Mouse (Mus musculus) kidney, postnatal 0 days (tissue): ENCODE data around the gene Usp6nl. TPM values are rescaled to one million over a fixed set of nuclear protein-coding genes. Genes with fewer than 3 reads are reported as not detected.

Experiments
- ATAC-seq: fragments of 200-750 bp; cut with Nextera tagmentation; replicated peaks from 2 replicates; pipeline ENCODE4 v1.8.0; 2017; ENCODE audit warnings: low read depth, moderate number of reproducible peaks, moderate TSS enrichment, moderate library complexity; ENCODE audit not compliant: low FRiP score
- DNase-seq: peaks from one replicate; pipeline ENCODE4 v3.0.0-alpha.2; 2016; ENCODE audit warnings: low spot score
- H3K27ac ChIP-seq: fragments of 300-500 bp; sonication (generic); 2 replicates; pipeline ENCODE4 v1.5.1; 2014; ENCODE audit warnings: mild to moderate bottlenecking
- H3K27me3 ChIP-seq: fragments of 300-500 bp; sonication (generic); 2 replicates; pipeline ENCODE4 v1.6.1; 2014; ENCODE audit warnings: low read length, mixed read lengths; ENCODE audit not compliant: insufficient read depth
- H3K36me3 ChIP-seq: fragments of 300-500 bp; sonication (generic); 2 replicates; pipeline ENCODE4 v1.6.1; 2014; ENCODE audit warnings: low read length, mixed read lengths; ENCODE audit not compliant: insufficient read depth
- H3K4me1 ChIP-seq: fragments of 300-500 bp; sonication (generic); replicated peaks from 2 replicates; pipeline ENCODE4 v1.6.1; 2014; ENCODE audit warnings: antibody characterized with exemption, low read length, mixed read lengths; ENCODE audit not compliant: insufficient read depth
- H3K4me2 ChIP-seq: fragments of 300-500 bp; sonication (generic); 2 replicates; pipeline ENCODE4 v1.6.1; 2014; ENCODE audit warnings: mild to moderate bottlenecking, low read length, moderate library complexity, mixed read lengths
- H3K4me3 ChIP-seq: fragments of 300-500 bp; sonication (generic); replicated peaks from 2 replicates; pipeline ENCODE4 v1.5.1; 2014; ENCODE audit warnings: low read depth, low read length
- H3K9ac ChIP-seq: fragments of 300-500 bp; sonication (generic); 2 replicates; pipeline ENCODE4 v1.6.1; 2014; ENCODE audit warnings: low read depth, low read length
- H3K9me3 ChIP-seq: fragments of 300-500 bp; sonication (generic); replicated peaks from 2 replicates; pipeline ENCODE4 v1.6.1; 2016; ENCODE audit warnings: low read length, inconsistent platforms, mixed read lengths
- CTCF ChIP-seq: IDR thresholded peaks from 2 replicates; pipeline ENCODE4 v1.5.1; 2016; ENCODE audit warnings: antibody characterized with exemption, low read depth, mild to moderate bottlenecking, moderate library complexity
- WGBS: fragments of 180-500 bp; shearing (Covaris S2); extraction: QIAGEN DNeasy Blood & Tissue Kit; methylation state at CpG from one replicate; pipeline ENCODE4 v1.1.7; 2014; 5-methylcytosine and 5-hydroxymethylcytosine counted together
- polyA plus RNA-seq: library from polyadenylated mRNA; unstranded; fragments of >200 nt; fragmentation: Nextera tagmentation; extraction: Ambion mirVana; gene quantifications from 2 replicates; pipeline ENCODE4 v1.2.1, GENCODE M21; 2015

Gene Usp6nl
- polyA plus RNA-seq, 1 experiment from 2014 or later: 9.8 TPM

- H3K9ac ChIP-seq: no peak overlapping the region
- no peaks in the 10 kb centered on the region for H3K27me3 ChIP-seq
- H3K9me3 ChIP-seq: no peaks in the 10 kb centered on the region
- 61% methylated on average over 3 of the region's 3 CpGs for WGBS
- no peak overlapping the region for H3K4me2 ChIP-seq
- H3K27ac ChIP-seq: no peak overlapping the region; the same call in 1 of the 2 replicates
- no peak overlapping the region for H3K4me3 ChIP-seq
- ATAC-seq (no peak), DNase-seq (no peak)
- peaks cover 22% of the 10 kb centered on the region for H3K4me1 ChIP-seq
- no peak for TF ChIP-seq CTCF
- no peaks in the 10 kb centered on the region for H3K36me3 ChIP-seq
These were observed 159.9 kb downstream of the Usp6nl start for GRCm38 (mm10) chr2:6482411-6482810.

- 26% methylated on average over 8 of the region's 8 CpGs for WGBS
- no peak overlapping the region for H3K4me3 ChIP-seq
- ATAC-seq (0 out of 2 replicates have a peak, but pooled peaks have one; percentile 42), DNase-seq (peak; percentile 78)
- H3K9me3 ChIP-seq: no peaks in the 10 kb centered on the region
- H3K36me3 ChIP-seq: no peaks in the 10 kb centered on the region
- H3K4me1 ChIP-seq: peaks cover 22% of the 10 kb centered on the region
- H3K9ac ChIP-seq: no peak overlapping the region
- peak; percentile 25; the same call in 1 of the 2 replicates for TF ChIP-seq CTCF
- H3K27ac ChIP-seq: 0 out of 2 replicates have a peak overlapping the region, but pooled peaks have one; percentile 25
- no peaks in the 10 kb centered on the region for H3K27me3 ChIP-seq
- H3K4me2 ChIP-seq: no peak overlapping the region
These were observed 160.9 kb downstream of the Usp6nl start for GRCm38 (mm10) chr2:6483081-6483992.

- peaks cover 19% of the 10 kb centered on the region for H3K4me1 ChIP-seq
- DNase-seq: no peak
- H3K27ac ChIP-seq: no peak overlapping the region
- no peak overlapping the region for H3K9ac ChIP-seq
- no peaks in the 10 kb centered on the region for H3K36me3 ChIP-seq
- H3K4me2 ChIP-seq: no peak overlapping the region
- no peak for TF ChIP-seq CTCF
- no peaks in the 10 kb centered on the region for H3K9me3 ChIP-seq
- 83% methylated on average over 3 of the region's 3 CpGs for WGBS
- no peak for ATAC-seq
- H3K4me3 ChIP-seq: no peak overlapping the region
- no peaks in the 10 kb centered on the region for H3K27me3 ChIP-seq
These were observed 161.7 kb downstream of the Usp6nl start for GRCm38 (mm10) chr2:6484179-6484578.

GRCm38 (mm10) chr2:6487566-6488488 is 165.4 kb downstream of the Usp6nl start:
- ATAC-seq: no peak

GRCm38 (mm10) chr2:6488489-6489056 is 166.1 kb downstream of the Usp6nl start:
- DNase-seq: no peak
- Histone ChIP-seq H3K36me3 (no peaks in the 10 kb centered on the region), H3K27ac (no peak overlapping the region), H3K4me2 (no peak overlapping the region), H3K9ac (no peak overlapping the region), H3K9me3 (no peaks in the 10 kb centered on the region), H3K4me1 (peaks cover 5% of the 10 kb centered on the region; the same call in 1 of the 2 replicates), H3K27me3 (no peaks in the 10 kb centered on the region), H3K4me3 (no peak overlapping the region)
- TF ChIP-seq CTCF: no peak
- 86% methylated on average over 14 of the region's 14 CpGs for WGBS
- ATAC-seq: no peak

More at GRCm38 (mm10) chr2:6487566-6488488, 165.4 kb downstream of the Usp6nl start:
- Histone ChIP-seq H3K4me1 (peaks cover 11% of the 10 kb centered on the region), H3K4me2 (no peak overlapping the region), H3K9me3 (no peaks in the 10 kb centered on the region), H3K27ac (no peak overlapping the region), H3K27me3 (no peaks in the 10 kb centered on the region), H3K4me3 (no peak overlapping the region), H3K9ac (no peak overlapping the region), H3K36me3 (no peaks in the 10 kb centered on the region)
- no peak for DNase-seq
- TF ChIP-seq CTCF: no peak
- WGBS: 79% methylated on average over 10 of the region's 10 CpGs

- TF ChIP-seq CTCF: no peak
These were observed 167.6 kb downstream of the Usp6nl start for GRCm38 (mm10) chr2:6490076-6490475.

More at GRCm38 (mm10) chr2:6490076-6490475, 167.6 kb downstream of the Usp6nl start:
- no peak overlapping the region for H3K27ac ChIP-seq
- no peaks in the 10 kb centered on the region for H3K27me3 ChIP-seq
- no peak overlapping the region for H3K4me2 ChIP-seq
- 91% methylated on average over 6 of the region's 6 CpGs for WGBS
- no peak for DNase-seq
- H3K4me3 ChIP-seq: no peak overlapping the region
- no peaks in the 10 kb centered on the region for H3K9me3 ChIP-seq
- H3K4me1 ChIP-seq: no peaks in the 10 kb centered on the region
- H3K9ac ChIP-seq: no peak overlapping the region
- no peak for ATAC-seq
- H3K36me3 ChIP-seq: no peaks in the 10 kb centered on the region
